Mouse (Mus musculus) heart, adult 2 months (tissue): ENCODE data around the gene Rmnd5b. TPM values are rescaled to one million over a fixed set of nuclear protein-coding genes. Genes with fewer than 3 reads are reported as not detected.
"Not testable (repeated sequence)": the region's sequence is repeated elsewhere in the genome, so short reads cannot be mapped to it uniquely, and the experiment has no call there.

Experiments
- DNase-seq, 2 experiments: peaks; one replicate each; pipeline ENCODE4 v3.0.0; 2021
- H3K27ac ChIP-seq: fragments of 200-600 bp; 2 replicates; pipeline ENCODE4 v1.8.1; 2022
- H3K27me3 ChIP-seq: fragments of 200-500 bp; 2 replicates; pipeline ENCODE4 v1.6.1; 2012; ENCODE audit warnings: mild to moderate bottlenecking, low read length, inconsistent platforms, mixed read lengths; ENCODE audit not compliant: control insufficient read depth, insufficient read depth
- H3K36me3 ChIP-seq: fragments of 200-500 bp; 2 replicates; pipeline ENCODE4 v1.6.1; 2012; ENCODE audit warnings: low read length, inconsistent platforms; ENCODE audit not compliant: control insufficient read depth, insufficient read depth
- H3K4me1 ChIP-seq: fragments of 200-500 bp; 2 replicates; pipeline ENCODE4 v1.6.1; 2011; ENCODE audit warnings: low read length; ENCODE audit not compliant: control insufficient read depth, insufficient read depth
- H3K4me3 ChIP-seq: fragments of 200-600 bp; 2 replicates; pipeline ENCODE4 v1.8.1; 2022
- H3K79me2 ChIP-seq: fragments of 200-500 bp; replicated peaks from 2 replicates; pipeline ENCODE4 v1.6.1; 2012; ENCODE audit warnings: mild to moderate bottlenecking, inconsistent platforms, low read length, moderate library complexity, mixed read lengths; ENCODE audit not compliant: control insufficient read depth, insufficient read depth
- H3K9ac ChIP-seq: fragments of 200-500 bp; 2 replicates; pipeline ENCODE4 v1.6.1; 2012; ENCODE audit warnings: low read depth, mild to moderate bottlenecking, control low read depth, inconsistent platforms, low read length, mixed read lengths
- CTCF ChIP-seq: fragments of 200-600 bp; IDR thresholded peaks from 2 replicates; pipeline ENCODE4 v1.8.1; 2022; ENCODE audit warnings: antibody characterized with exemption, mild to moderate bottlenecking, moderate library complexity
- EP300 ChIP-seq: fragments of 200-500 bp; IDR thresholded peaks from 2 replicates; pipeline ENCODE4 v1.6.1; 2011; ENCODE audit warnings: low read depth, low read length, control low read depth; ENCODE audit not compliant: insufficient read depth
- POLR2A ChIP-seq: fragments of 200-500 bp; IDR thresholded peaks from 2 replicates; pipeline ENCODE4 v1.6.1; 2011; ENCODE audit warnings: mild to moderate bottlenecking, low read depth, low read length, control low read depth; ENCODE audit not compliant: insufficient read depth
- WGBS: fragments of 180-500 bp; shearing (Covaris S2); methylation state at CpG from one replicate; pipeline ENCODE4 v1.1.7; 2018; 5-methylcytosine and 5-hydroxymethylcytosine counted together
- intact Hi-C: fragments of 180-260 bp; cut with DNase I; formaldehyde crosslinking; loops from one replicate; pipeline ENCODE4 v1.15.1; 2025
- polyA plus RNA-seq: library from polyadenylated mRNA; depleted of rRNA; stranded (reverse); fragments of >200 nt; gene quantifications from 2 replicates; pipeline ENCODE4 v1.2.3, GENCODE M21; 2012
- total RNA-seq, 2 experiments: library from RNA; stranded (reverse); gene quantifications; 2 replicates each; pipeline ENCODE4 v1.2.3; 2021

Rmnd5b gene
- total and polyA plus RNA-seq, 3 experiments, result 14.0 to 24.8 (median 15.0) TPM

GRCm38 (mm10) chr11:51675386-51675785 lies 39.7 kb upstream of the Rmnd5b start:
- 76% methylated on average over 5 of the region's 5 CpGs for WGBS
- intact Hi-C loops, result no loop called here
- H3K79me2 ChIP-seq, result no peaks in the 10 kb centered on the region

GRCm38 (mm10) chr11:51673291-51673690 lies 37.6 kb upstream of the Rmnd5b start:
- Histone ChIP-seq H3K9ac (no peak overlapping the region), H3K27ac (no peak overlapping the region), H3K4me3 (no peak overlapping the region), H3K36me3 (no peaks in the 10 kb centered on the region), H3K79me2 (no peaks in the 10 kb centered on the region), H3K4me1 (no peaks in the 10 kb centered on the region; the same call in 1 of the 2 replicates), H3K27me3 (no peaks in the 10 kb centered on the region)
- intact Hi-C loops, result no loop called here
- WGBS, result 77% methylated on average over 9 of the region's 9 CpGs
- DNase-seq, result no peak
- TF ChIP-seq POLR2A (no peak), EP300 (no peak), CTCF (no peak)

More at GRCm38 (mm10) chr11:51675386-51675785, 39.7 kb upstream of the Rmnd5b start:
- Histone ChIP-seq H3K4me3 (no peak overlapping the region), H3K27me3 (no peaks in the 10 kb centered on the region), H3K36me3 (no peaks in the 10 kb centered on the region), H3K4me1 (no peaks in the 10 kb centered on the region; the same call in 1 of the 2 replicates), H3K27ac (no peak overlapping the region), H3K9ac (no peak overlapping the region)
- no peak for DNase-seq
- TF ChIP-seq EP300, result no peak
- TF ChIP-seq CTCF, result no peak

GRCm38 (mm10) chr11:51671376-51671775 lies 35.7 kb upstream of the Rmnd5b start:
- WGBS, result 80% methylated on average over 2 of the region's 2 CpGs
- intact Hi-C loops, result no loop called here

GRCm38 (mm10) chr11:51670846-51671245 lies 35.1 kb upstream of the Rmnd5b start:
- no peak for DNase-seq
- no peak overlapping the region for H3K4me3 ChIP-seq
- no peaks in the 10 kb centered on the region for H3K27me3 ChIP-seq
- 91% methylated on average over 7 of the region's 7 CpGs for WGBS
- TF ChIP-seq CTCF (no peak), EP300 (no peak), POLR2A (no peak)
- no peaks in the 10 kb centered on the region; the same call in 1 of the 2 replicates for H3K4me1 ChIP-seq
- no peak overlapping the region for H3K9ac ChIP-seq
- no peak overlapping the region for H3K27ac ChIP-seq
- intact Hi-C loops, result no loop called here
- H3K79me2 ChIP-seq, result no peaks in the 10 kb centered on the region
- no peaks in the 10 kb centered on the region for H3K36me3 ChIP-seq

More at GRCm38 (mm10) chr11:51671376-51671775, 35.7 kb upstream of the Rmnd5b start:
- no peaks in the 10 kb centered on the region; the same call in 1 of the 2 replicates for H3K4me1 ChIP-seq
- TF ChIP-seq CTCF (no peak), POLR2A (no peak), EP300 (no peak)
- H3K27me3 ChIP-seq, result no peaks in the 10 kb centered on the region
- no peaks in the 10 kb centered on the region for H3K36me3 ChIP-seq
- no peak overlapping the region for H3K27ac ChIP-seq
- no peak overlapping the region for H3K9ac ChIP-seq
- no peaks in the 10 kb centered on the region for H3K79me2 ChIP-seq
- no peak overlapping the region for H3K4me3 ChIP-seq
- DNase-seq, result no peak

GRCm38 (mm10) chr11:51664747-51665146 lies 29.1 kb upstream of the Rmnd5b start:
- H3K4me3 ChIP-seq, H3K79me2 ChIP-seq, H3K9ac ChIP-seq, intact Hi-C loops, H3K27me3 ChIP-seq, H3K27ac ChIP-seq, DNase-seq, H3K36me3 ChIP-seq, H3K4me1 ChIP-seq: not testable (repeated sequence)
- WGBS, result 92% methylated on average over 7 of the region's 7 CpGs

- DNase-seq, result no peak
- Histone ChIP-seq H3K27me3 (no peaks in the 10 kb centered on the region), H3K4me1 (peaks cover 3% of the 10 kb centered on the region), H3K27ac (no peak overlapping the region), H3K4me3 (no peak overlapping the region), H3K79me2 (no peaks in the 10 kb centered on the region), H3K9ac (no peak overlapping the region), H3K36me3 (no peaks in the 10 kb centered on the region)
- intact Hi-C loops, result no loop called here
- 71% methylated on average over 7 of the region's 7 CpGs for WGBS
- TF ChIP-seq CTCF (no peak), POLR2A (no peak), EP300 (no peak)
These were observed 26.9 kb upstream of the Rmnd5b start for GRCm38 (mm10) chr11:51662632-51663031.

GRCm38 (mm10) chr11:51661867-51662365 lies 26.2 kb upstream of the Rmnd5b start:
- peaks cover 4% of the 10 kb centered on the region for H3K4me1 ChIP-seq
- no peak overlapping the region for H3K4me3 ChIP-seq
- TF ChIP-seq CTCF (no peak), POLR2A (no peak), EP300 (no peak)
- no peaks in the 10 kb centered on the region for H3K36me3 ChIP-seq
- H3K79me2 ChIP-seq, result no peaks in the 10 kb centered on the region
- DNase-seq, result no peak
- no peak overlapping the region for H3K27ac ChIP-seq
- intact Hi-C loops, result no loop called here
- H3K9ac ChIP-seq, result no peak overlapping the region
- H3K27me3 ChIP-seq, result no peaks in the 10 kb centered on the region
- WGBS, result 89% methylated on average over 16 of the region's 16 CpGs
